In the genomic region with DNA sequence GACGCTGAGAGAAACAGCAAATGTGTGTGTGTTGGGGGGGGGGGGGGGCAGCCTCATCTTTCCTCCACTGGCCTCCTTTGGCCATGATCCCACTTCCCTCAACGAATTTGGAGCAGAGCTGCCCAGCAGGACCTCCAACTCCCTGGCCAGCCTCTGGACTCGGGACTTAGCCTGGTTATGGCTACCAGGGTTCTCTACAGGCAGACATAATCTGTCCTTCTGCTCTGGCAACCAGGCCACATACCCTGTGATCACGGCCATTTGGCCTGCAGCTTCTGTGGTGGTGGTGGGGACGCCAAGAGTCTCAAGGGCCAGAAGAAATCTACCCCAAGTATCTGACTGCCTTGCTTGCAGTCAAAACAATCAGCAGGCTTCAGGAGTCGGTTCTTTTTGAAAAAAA, we compare ENCODE assay signal across 13 mouse cellular contexts. TPM values are rescaled to one million over a fixed set of nuclear protein-coding genes. Genes with fewer than 3 reads are reported as not detected.
DNase-seq lines count a peak whose midpoint lies in the region; ATAC-seq and TF ChIP-seq lines count a peak whose summit lies in the region.
"Had no signal": no experiment of that assay in that cellular context is flagged by ENCODE, and none has a peak within 500 bp of the region (broad histone marks: within the 10 kb centered on the region; RNA-seq: fewer than 3 reads in every experiment).

No protein-coding gene starts in this region.

- no peak for ATAC-seq in limb, embryonic 13.5 days (ENCODE audit: low FRiP score, low read depth)
- ATAC-seq: CD4-positive, CD25-positive, alpha-beta regulatory T cell, adult 4 months; forebrain, embryonic 16.5 days had no signal

- TF ChIP-seq POLR2A in cerebellum, adult 2 months (IDR thresholded peaks at IDR 0.05; ENCODE audit: borderline replicate concordance, insufficient read depth, low read length): no peak

- H3K4me1 ChIP-seq in cerebellum, adult 2 months (ENCODE audit: control insufficient read depth, insufficient read depth, low read length): peaks cover 31% of the 10 kb centered on the region
- peaks cover 85% of the 10 kb centered on the region for H3K4me1 ChIP-seq in limb, embryonic 13.5 days

- H3K27me3 ChIP-seq in cerebellum, adult 2 months (ENCODE audit: control insufficient read depth, insufficient read depth, low read length): no peaks in the 10 kb centered on the region
- no peaks in the 10 kb centered on the region for H3K27me3 ChIP-seq in limb, embryonic 13.5 days

- H3K4me3 ChIP-seq in cerebellum, adult 2 months (replicated peaks; ENCODE audit: insufficient read depth, low read depth, low read length): no peak overlapping the region
- H3K4me3 ChIP-seq in limb, embryonic 13.5 days: no peak overlapping the region
- H3K4me3 ChIP-seq: megakaryocyte, embryonic 14.5 days had no signal

- H3K36me3 ChIP-seq in limb, embryonic 13.5 days: no peaks in the 10 kb centered on the region

- H3K4me2 ChIP-seq in limb, embryonic 13.5 days (replicated peaks): no peak overlapping the region

- DNase-seq in heart, adult 8-10 months (ENCODE audit: low spot score): peak; percentile 25
- DNase-seq in heart, postnatal 14 days: no peak
- DNase-seq in cerebellum, adult 2 months: peak; percentile 66 to 76
- DNase-seq in heart, adult 9 months (ENCODE audit: low spot score in 2 of 2): peak; percentile 37 to 51
- DNase-seq in thymus, postnatal 36 days: no peak
- no peak for DNase-seq in adrenal gland, postnatal 25 days
- no peak for DNase-seq in embryo, embryonic 10.5 days (ENCODE audit: low spot score)
- DNase-seq: kidney, postnatal 10 days; liver had no signal

- intact Hi-C loops in heart, postnatal 14 days (cut with DNase I): no loop called here

- no peak for TF ChIP-seq CTCF in cerebellum, adult 2 months (IDR thresholded peaks at IDR 0.05; ENCODE audit: borderline replicate concordance, insufficient read depth, low read depth, low read length)

- WGBS in cerebellum, adult 2 months: 12% methylated on average over 6 of the region's 6 CpGs
- WGBS in limb, embryonic 13.5 days: 23% methylated on average over 6 of the region's 6 CpGs

- H3K27ac ChIP-seq in cerebellum, adult 2 months (ENCODE audit: insufficient read depth, low read length): peak overlapping the region; percentile 61
- H3K27ac ChIP-seq in limb, embryonic 13.5 days: 0 out of 2 replicates have a peak overlapping the region, but pooled peaks have one; percentile 39

- no peak overlapping the region for H3K9ac ChIP-seq in limb, embryonic 13.5 days

- H3K9me3 ChIP-seq in limb, embryonic 13.5 days: no peaks in the 10 kb centered on the region
- H3K9me3 ChIP-seq: megakaryocyte, embryonic 14.5 days had no signal

RNA-seq across cellular contexts. Expression of a gene that starts 26.4 kb away (rescaled TPM):
- total RNA-seq in heart, adult 8-10 months (2022): 10 to 100 TPM in 3 of 4 experiments, 1 to 10 TPM in 1; 9.8 to 13.0 (median 11.0) TPM
- 10 to 100 TPM; 15.5 to 17.4 TPM for total RNA-seq in heart, postnatal 14 days (2021)
- polyA plus RNA-seq in cerebellum, adult 2 months (2012; rRNA removed): 24.3 and 29.8 TPM in 2 replicates
- polyA plus RNA-seq in limb, embryonic 13.5 days (2015; fragmentation: Nextera tagmentation; extraction: Ambion mirVana): 55.4 and 57.6 TPM in 2 replicates
- total RNA-seq in adrenal gland, postnatal 25 days (2021): 23.8 and 29.5 TPM in 2 replicates

RNA-seq across cellular contexts. Expression of a gene that starts 34.2 kb away (rescaled TPM):
- 10 to 100 TPM; 32.9 to 54.5 (median 39.9) TPM for total RNA-seq in heart, adult 8-10 months (2022)
- total RNA-seq in heart, postnatal 14 days (2021): 10 to 100 TPM; 41.3 to 46.9 TPM
- 27.2 and 33.7 TPM in 2 replicates for polyA plus RNA-seq in cerebellum, adult 2 months (2012; rRNA removed)
- 125 and 126 TPM in 2 replicates for polyA plus RNA-seq in limb, embryonic 13.5 days (2015; fragmentation: Nextera tagmentation; extraction: Ambion mirVana)
- total RNA-seq in adrenal gland, postnatal 25 days (2021): 38.9 and 47.4 TPM in 2 replicates

Comparison
In these comparisons a context has a peak if more than half of its experiments do, and no peak if none do; other contexts are left out.
1. DNase-seq: peak in heart, adult 8-10 months (single experiment), cerebellum, adult 2 months (2 of 2) and heart, adult 9 months (2 of 2); none in heart, postnatal 14 days (0 of 2), thymus, postnatal 36 days (0 of 2), adrenal gland, postnatal 25 days (single experiment) and embryo, embryonic 10.5 days (single experiment).